Comparison of ENCODE assay signal across 25 mouse cellular contexts in genomic region chr9:27800992-27801391, GRCm38 (mm10). TPM values are rescaled to one million over a fixed set of nuclear protein-coding genes. Genes with fewer than 3 reads are reported as not detected.
DNase-seq lines count a peak whose midpoint lies in the region; ATAC-seq lines count a peak whose summit lies in the region.
"Had no signal": no experiment of that assay in that cellular context is flagged by ENCODE, and none has a peak within 500 bp of the region (broad histone marks: within the 10 kb centered on the region; RNA-seq: fewer than 3 reads in every experiment).

No protein-coding gene starts in this region.

- no peaks in the 10 kb centered on the region for H3K36me3 ChIP-seq in kidney, embryonic 16.5 days (ENCODE audit: insufficient read depth, low read length)
- H3K36me3 ChIP-seq: embryonic facial prominence, embryonic 12.5 days; embryonic facial prominence, embryonic 15.5 days; forebrain, embryonic 10.5 days; hindbrain, embryonic 12.5 days; hindbrain, embryonic 15.5 days had no signal

- no peak overlapping the region for H3K27ac ChIP-seq in kidney, embryonic 16.5 days (ENCODE audit: low read length)
- H3K27ac ChIP-seq: embryonic facial prominence, embryonic 12.5 days; embryonic facial prominence, embryonic 15.5 days; forebrain, embryonic 10.5 days; gastrocnemius, adult 2 months; hindbrain, embryonic 12.5 days; hindbrain, embryonic 15.5 days had no signal

- H3K9ac ChIP-seq in kidney, embryonic 16.5 days (replicated peaks; ENCODE audit: low read length), result no peak overlapping the region
- H3K9ac ChIP-seq: embryonic facial prominence, embryonic 12.5 days; embryonic facial prominence, embryonic 15.5 days; forebrain, postnatal 0 days; hindbrain, embryonic 12.5 days; hindbrain, embryonic 15.5 days had no signal

- 76% methylated on average over 2 of the region's 2 CpGs for WGBS in kidney, embryonic 16.5 days

- no peak overlapping the region for H3K4me3 ChIP-seq in kidney, embryonic 16.5 days (ENCODE audit: low read length)
- H3K4me3 ChIP-seq: embryonic facial prominence, embryonic 12.5 days; embryonic facial prominence, embryonic 15.5 days; erythroblast, embryonic 14.5 days; forebrain, embryonic 10.5 days; gastrocnemius, adult 2 months; hindbrain, embryonic 12.5 days; hindbrain, embryonic 15.5 days had no signal

- H3K9me3 ChIP-seq in kidney, embryonic 16.5 days (ENCODE audit: low read length), result peaks cover 6% of the 10 kb centered on the region; the same call in 1 of the 2 replicates
- H3K9me3 ChIP-seq: embryonic facial prominence, embryonic 12.5 days; embryonic facial prominence, embryonic 15.5 days; forebrain, embryonic 10.5 days; hindbrain, embryonic 12.5 days; hindbrain, embryonic 15.5 days had no signal

- H3K4me1 ChIP-seq in kidney, embryonic 16.5 days (ENCODE audit: insufficient read depth, low read length), result no peaks in the 10 kb centered on the region
- H3K4me1 ChIP-seq: embryonic facial prominence, embryonic 12.5 days; embryonic facial prominence, embryonic 15.5 days; forebrain, embryonic 10.5 days; hindbrain, embryonic 12.5 days; hindbrain, embryonic 15.5 days had no signal

- H3K27me3 ChIP-seq in kidney, embryonic 16.5 days (ENCODE audit: insufficient read depth, low read length), result no peaks in the 10 kb centered on the region
- H3K27me3 ChIP-seq: embryonic facial prominence, embryonic 12.5 days; embryonic facial prominence, embryonic 15.5 days; hindbrain, embryonic 12.5 days; hindbrain, embryonic 15.5 days had no signal

- ATAC-seq in kidney, embryonic 16.5 days (ENCODE audit: low FRiP score, low TSS enrichment), result no peak
- ATAC-seq: activated CD4-positive, CD25-positive, alpha-beta regulatory T cell, adult 4 months; forebrain, embryonic 14.5 days; forebrain, postnatal 0 days had no signal

- DNase-seq in 3134 (ENCODE audit: extremely low read depth, insufficient read length, low spot score) (peak; percentile 19), adipocyte (ENCODE audit: low spot score) (peak; percentile 28)
- DNase-seq in Muller cell, postnatal 12 days (ENCODE audit: inconsistent ontology term), result peak; percentile 52
- no peak for DNase-seq in lung, postnatal 36 days
- no peak for DNase-seq in cerebellum, adult 18-20 months
- DNase-seq: adrenal gland, postnatal 10 days; adrenal gland, postnatal 36 days; cerebellum, adult 2 months; cerebellum, adult 9-11 months; cerebellum, postnatal 25 days; forebrain, postnatal 0 days; gastrocnemius, adult 2 months; gastrocnemius, postnatal 14 days; kidney, adult 11 months; kidney, adult 8-10 months had no signal

- no peak overlapping the region for H3K4me2 ChIP-seq in kidney, embryonic 16.5 days (replicated peaks; ENCODE audit: low read depth, low read length)
- H3K4me2 ChIP-seq: embryonic facial prominence, embryonic 12.5 days; embryonic facial prominence, embryonic 15.5 days; heart, embryonic 11.5 days; hindbrain, embryonic 12.5 days; hindbrain, embryonic 15.5 days had no signal

RNA-seq across cellular contexts. Expression of gene Opcml, which starts 10.4 kb away (rescaled TPM):
- polyA plus RNA-seq in kidney, embryonic 16.5 days (2015; fragmentation: Nextera tagmentation; extraction: Ambion mirVana), result 2.0 and 2.8 TPM in 2 replicates

Comparison
In these comparisons a context has a peak if more than half of its experiments do, and no peak if none do; other contexts are left out.
1. DNase-seq: peak in 3134 (single experiment), Muller cell, postnatal 12 days (single experiment) and adipocyte (single experiment); none in lung, postnatal 36 days (single experiment) and cerebellum, adult 18-20 months (0 of 2).